Mouse (Mus musculus): ENCODE data around the gene Pip5kl1. TPM values are rescaled to one million over a fixed set of nuclear protein-coding genes. Genes with fewer than 3 reads are reported as not detected.

The Pip5kl1 gene
- polyA plus RNA-seq, 2 experiments = 0.11 TPM; not detected in 1

- Histone ChIP-seq H3K36me3 (replicated peaks; ENCODE audit: control insufficient read depth, insufficient read depth, low read depth) (no peaks in the 10 kb centered on the region), H3K27ac (no peak overlapping the region), H3K4me2 (ENCODE audit: low read depth) (no peak overlapping the region), H3K4me1 (replicated peaks; ENCODE audit: control insufficient read depth in 2 of 2, insufficient read depth in 2 of 2, low read length in 1 of 2) (peaks cover 0 to 10% of the 10 kb centered on the region in 2 experiments; a peak in 2 of 4 replicates), H3K27me3 (ENCODE audit: control insufficient read depth, insufficient read depth, low read length) (no peaks in the 10 kb centered on the region), H3K9ac (replicated peaks) (no peak overlapping the region), H3K4me3 (ENCODE audit: insufficient read depth in 1 of 2, low read depth in 2 of 2, low read length in 2 of 2) (no peak overlapping the region), H3K9me3 (ENCODE audit: control insufficient read depth, low read length) (no peaks in the 10 kb centered on the region)
- DNase-seq (ENCODE audit: low read depth in 3 of 3, low spot score in 3 of 3) = no peak
- ATAC-seq (ENCODE audit: insufficient read depth) = no peak
- 60% methylated on average over 5 of the region's 5 CpGs for WGBS (ENCODE audit: insufficient replicate concordance)
- TF ChIP-seq CTCF (IDR thresholded peaks at IDR 0.05; ENCODE audit: low read depth) = no peak
- TF ChIP-seq EP300 (IDR thresholded peaks at IDR 0.05; ENCODE audit: low read depth) = no peak
Measured at GRCm38 (mm10) chr2:32628729-32629128, 54.1 kb downstream of the Pip5kl1 start.

GRCm38 (mm10) chr2:32629276-32629976 lies 54.8 kb downstream of the Pip5kl1 start:
- Histone ChIP-seq H3K4me3 (ENCODE audit: insufficient read depth in 1 of 2, low read depth in 2 of 2, low read length in 2 of 2) (no peak overlapping the region), H3K27ac (no peak overlapping the region), H3K9ac (replicated peaks) (no peak overlapping the region), H3K4me1 (replicated peaks; ENCODE audit: control insufficient read depth in 2 of 2, insufficient read depth in 2 of 2, low read length in 1 of 2) (peaks cover 0 to 8% of the 10 kb centered on the region in 2 experiments; a peak in 2 of 4 replicates), H3K9me3 (ENCODE audit: control insufficient read depth, low read length) (no peaks in the 10 kb centered on the region), H3K4me2 (ENCODE audit: low read depth) (no peak overlapping the region), H3K36me3 (replicated peaks; ENCODE audit: control insufficient read depth, insufficient read depth, low read depth) (no peaks in the 10 kb centered on the region), H3K27me3 (ENCODE audit: control insufficient read depth, insufficient read depth, low read length) (no peaks in the 10 kb centered on the region)
- TF ChIP-seq EP300 (IDR thresholded peaks at IDR 0.05; ENCODE audit: low read depth) (no peak), CTCF (IDR thresholded peaks at IDR 0.05; ENCODE audit: low read depth) (no peak)
- no peak for ATAC-seq (ENCODE audit: insufficient read depth)
- no peak for DNase-seq (ENCODE audit: low read depth in 3 of 3, low spot score in 3 of 3)
- WGBS (ENCODE audit: insufficient replicate concordance) = 61% methylated on average over 9 of the region's 9 CpGs

GRCm38 (mm10) chr2:32630036-32630435 lies 55.4 kb downstream of the Pip5kl1 start:
- Histone ChIP-seq H3K27me3 (ENCODE audit: control insufficient read depth, insufficient read depth, low read length) (no peaks in the 10 kb centered on the region), H3K27ac (no peak overlapping the region), H3K9ac (replicated peaks) (no peak overlapping the region), H3K4me2 (ENCODE audit: low read depth) (no peak overlapping the region), H3K9me3 (ENCODE audit: control insufficient read depth, low read length) (no peaks in the 10 kb centered on the region), H3K4me3 (ENCODE audit: insufficient read depth in 1 of 2, low read depth in 2 of 2, low read length in 2 of 2) (no peak overlapping the region), H3K4me1 (replicated peaks; ENCODE audit: control insufficient read depth in 2 of 2, insufficient read depth in 2 of 2, low read length in 1 of 2) (peaks cover 0 to 6% of the 10 kb centered on the region in 2 experiments; a peak in 2 of 4 replicates), H3K36me3 (replicated peaks; ENCODE audit: control insufficient read depth, insufficient read depth, low read depth) (no peaks in the 10 kb centered on the region)
- ATAC-seq (ENCODE audit: insufficient read depth) (no peak), DNase-seq (ENCODE audit: low read depth in 3 of 3, low spot score in 3 of 3) (no peak)
- TF ChIP-seq CTCF (IDR thresholded peaks at IDR 0.05; ENCODE audit: low read depth) (no peak), EP300 (IDR thresholded peaks at IDR 0.05; ENCODE audit: low read depth) (no peak)
- WGBS (ENCODE audit: insufficient replicate concordance) = 73% methylated on average over 9 of the region's 9 CpGs

DNA sequence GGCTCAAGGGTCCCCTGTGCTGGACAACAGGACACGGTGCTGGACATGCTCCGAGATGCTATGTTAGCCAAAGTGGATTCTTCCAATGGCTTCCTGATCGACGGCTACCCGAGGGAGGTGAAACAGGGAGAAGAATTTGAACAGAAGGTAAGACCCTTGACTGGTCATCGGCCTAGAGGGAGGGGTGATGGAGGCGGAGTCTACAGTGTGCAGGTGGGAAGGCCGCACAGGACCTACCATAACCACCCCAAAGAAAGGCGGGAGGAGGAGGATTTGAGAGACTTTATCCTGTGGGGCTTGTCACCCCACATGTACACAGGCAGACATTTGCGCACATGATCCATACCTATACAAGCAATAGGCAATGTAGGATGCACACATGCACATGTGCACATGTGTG lies 56.4 kb downstream of the Pip5kl1 start:
- Histone ChIP-seq H3K27ac (no peak overlapping the region), H3K4me1 (replicated peaks; ENCODE audit: control insufficient read depth in 2 of 2, insufficient read depth in 2 of 2, low read length in 1 of 2) (no peaks in the 10 kb centered on the region), H3K36me3 (replicated peaks; ENCODE audit: control insufficient read depth, insufficient read depth, low read depth) (no peaks in the 10 kb centered on the region), H3K9ac (replicated peaks) (no peak overlapping the region), H3K27me3 (ENCODE audit: control insufficient read depth, insufficient read depth, low read length) (no peaks in the 10 kb centered on the region), H3K4me2 (ENCODE audit: low read depth) (no peak overlapping the region), H3K9me3 (ENCODE audit: control insufficient read depth, low read length) (no peaks in the 10 kb centered on the region), H3K4me3 (ENCODE audit: insufficient read depth in 1 of 2, low read depth in 2 of 2, low read length in 2 of 2) (no peak overlapping the region)
- 75% methylated on average over 10 of the region's 10 CpGs for WGBS (ENCODE audit: insufficient replicate concordance)
- TF ChIP-seq CTCF (IDR thresholded peaks at IDR 0.05; ENCODE audit: low read depth) (no peak), EP300 (IDR thresholded peaks at IDR 0.05; ENCODE audit: low read depth) (no peak)
- DNase-seq (ENCODE audit: low read depth in 3 of 3, low spot score in 3 of 3) (no peak), ATAC-seq (ENCODE audit: insufficient read depth) (no peak)

DNA sequence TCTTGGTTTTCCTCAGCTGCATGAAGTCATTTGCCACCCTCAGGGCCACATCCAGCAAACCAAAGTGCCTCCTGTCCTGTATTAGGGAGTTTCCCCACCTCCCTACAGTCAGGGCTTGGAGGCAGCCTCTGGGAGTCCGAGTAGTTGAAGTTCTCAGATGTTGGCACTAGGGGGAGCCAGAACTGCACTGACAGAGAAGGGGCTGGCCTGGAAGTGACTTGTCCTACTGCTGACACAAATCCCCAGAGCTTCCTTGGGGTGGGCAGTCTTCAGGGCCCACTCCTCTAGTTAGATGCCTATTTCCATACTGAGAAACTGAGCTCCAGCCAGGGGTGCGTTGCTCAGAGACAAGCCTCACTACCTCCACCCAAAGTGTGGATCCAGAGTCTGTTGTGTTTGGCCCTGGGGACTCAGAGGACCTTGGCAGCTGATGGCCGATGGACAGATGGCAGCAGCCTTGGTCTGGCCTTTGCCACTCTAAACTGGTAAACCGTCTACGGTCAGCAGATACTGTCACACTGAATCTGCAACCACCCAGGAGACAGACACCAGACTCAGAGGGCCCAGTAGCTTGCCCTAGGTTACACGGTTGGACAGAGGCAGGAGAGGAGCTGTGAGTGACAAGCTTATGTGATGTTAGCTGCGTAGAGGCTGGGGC lies 57.3 kb downstream of the Pip5kl1 start:
- DNase-seq (ENCODE audit: low read depth in 3 of 3, low spot score in 3 of 3) (peak in 2 of 3 experiments; percentile 57 to 68), ATAC-seq (ENCODE audit: insufficient read depth) (peak; percentile 57; the same call in 1 of the 2 replicates)
- 35% methylated on average over 7 of the region's 7 CpGs for WGBS (ENCODE audit: insufficient replicate concordance)

More for the DNA sequence above, 57.3 kb downstream of the Pip5kl1 start:
- no peak overlapping the region for H3K4me3 ChIP-seq (ENCODE audit: insufficient read depth in 1 of 2, low read depth in 2 of 2, low read length in 2 of 2)
- H3K9ac ChIP-seq (replicated peaks) = no peak overlapping the region
- no peaks in the 10 kb centered on the region for H3K36me3 ChIP-seq (replicated peaks; ENCODE audit: control insufficient read depth, insufficient read depth, low read depth)
- no peak overlapping the region for H3K4me2 ChIP-seq (ENCODE audit: low read depth)
- no peaks in the 10 kb centered on the region for H3K27me3 ChIP-seq (ENCODE audit: control insufficient read depth, insufficient read depth, low read length)
- H3K4me1 ChIP-seq (replicated peaks; ENCODE audit: control insufficient read depth in 2 of 2, insufficient read depth in 2 of 2, low read length in 1 of 2) = no peaks in the 10 kb centered on the region
- TF ChIP-seq CTCF (IDR thresholded peaks at IDR 0.05; ENCODE audit: low read depth) (peak; percentile 96), EP300 (IDR thresholded peaks at IDR 0.05; ENCODE audit: low read depth) (no peak)
- no peaks in the 10 kb centered on the region for H3K9me3 ChIP-seq (ENCODE audit: control insufficient read depth, low read length)
- no peak overlapping the region for H3K27ac ChIP-seq

Other genes starting within 250 kb of the Pip5kl1 start
- 40.3 and 43.3 TPM in 2 replicates for gene Ciz1, start 222.5 kb upstream of the Pip5kl1 start, polyA plus RNA-seq (2012; rRNA removed)
- 13.1 and 13.9 TPM in 2 replicates for gene Ciz1, start 222.5 kb upstream of the Pip5kl1 start, polyA plus RNA-seq (2014; fragmentation: Nextera tagmentation; extraction: Ambion mirVana)
- gene Dnm1, start 221.5 kb upstream of the Pip5kl1 start, polyA plus RNA-seq (2012; rRNA removed) = 2.9 and 4.0 TPM in 2 replicates
- 0.43 and 0.56 TPM in 2 replicates for gene Dnm1, start 221.5 kb upstream of the Pip5kl1 start, polyA plus RNA-seq (2014; fragmentation: Nextera tagmentation; extraction: Ambion mirVana)
- gene 1110008P14Rik, start 192.9 kb upstream of the Pip5kl1 start, polyA plus RNA-seq (2012; rRNA removed) = 32.6 and 39.6 TPM in 2 replicates
- gene 1110008P14Rik, start 192.9 kb upstream of the Pip5kl1 start, polyA plus RNA-seq (2014; fragmentation: Nextera tagmentation; extraction: Ambion mirVana) = 38.7 and 40.8 TPM in 2 replicates
- gene Lcn2, start 186.5 kb upstream of the Pip5kl1 start, polyA plus RNA-seq (2012; rRNA removed) = 29.8 and 30.2 TPM in 2 replicates
- 41.1 and 65.1 TPM in 2 replicates for gene Lcn2, start 186.5 kb upstream of the Pip5kl1 start, polyA plus RNA-seq (2014; fragmentation: Nextera tagmentation; extraction: Ambion mirVana)
- gene Ptges2, start 178.9 kb upstream of the Pip5kl1 start, polyA plus RNA-seq (2012; rRNA removed) = 7.9 and 11.6 TPM in 2 replicates
- gene Ptges2, start 178.9 kb upstream of the Pip5kl1 start, polyA plus RNA-seq (2014; fragmentation: Nextera tagmentation; extraction: Ambion mirVana) = 11.4 and 14.0 TPM in 2 replicates
- 1.3 and 1.4 TPM in 2 replicates for gene Naif1, start 124.3 kb upstream of the Pip5kl1 start, polyA plus RNA-seq (2012; rRNA removed)
- 1.6 and 2.0 TPM in 2 replicates for gene Naif1, start 124.3 kb upstream of the Pip5kl1 start, polyA plus RNA-seq (2014; fragmentation: Nextera tagmentation; extraction: Ambion mirVana)
- 5.4 and 6.0 TPM in 2 replicates for gene Slc25a25, start 123.4 kb upstream of the Pip5kl1 start, polyA plus RNA-seq (2012; rRNA removed)
- gene Slc25a25, start 123.4 kb upstream of the Pip5kl1 start, polyA plus RNA-seq (2014; fragmentation: Nextera tagmentation; extraction: Ambion mirVana) = 5.5 and 7.0 TPM in 2 replicates
- 0.88 and 1.0 TPM in 2 replicates for gene Fam102a, start 39.5 kb upstream of the Pip5kl1 start, polyA plus RNA-seq (2012; rRNA removed)
- 0.91 and 1.1 TPM in 2 replicates for gene Fam102a, start 39.5 kb upstream of the Pip5kl1 start, polyA plus RNA-seq (2014; fragmentation: Nextera tagmentation; extraction: Ambion mirVana)
- gene Dpm2, start 3.9 kb upstream of the Pip5kl1 start, polyA plus RNA-seq (2012; rRNA removed) = 53.5 and 61.6 TPM in 2 replicates
- gene Dpm2, start 3.9 kb upstream of the Pip5kl1 start, polyA plus RNA-seq (2014; fragmentation: Nextera tagmentation; extraction: Ambion mirVana) = 53.6 and 54.6 TPM in 2 replicates
- gene 9430097D07Rik, start 887 bp downstream of the Pip5kl1 start, polyA plus RNA-seq (2012; rRNA removed) = not detected in 2 replicates
- 0.06 TPM in 1 of 2 replicates, not detected in the other for gene 9430097D07Rik, start 887 bp downstream of the Pip5kl1 start, polyA plus RNA-seq (2014; fragmentation: Nextera tagmentation; extraction: Ambion mirVana)
- 5.4 and 5.6 TPM in 2 replicates for gene St6galnac4, start 12.3 kb downstream of the Pip5kl1 start, polyA plus RNA-seq (2012; rRNA removed)
- 6.2 and 6.8 TPM in 2 replicates for gene St6galnac4, start 12.3 kb downstream of the Pip5kl1 start, polyA plus RNA-seq (2014; fragmentation: Nextera tagmentation; extraction: Ambion mirVana)
- gene St6galnac6, start 24.9 kb downstream of the Pip5kl1 start, polyA plus RNA-seq (2012; rRNA removed) = 9.9 and 14.3 TPM in 2 replicates
- gene St6galnac6, start 24.9 kb downstream of the Pip5kl1 start, polyA plus RNA-seq (2014; fragmentation: Nextera tagmentation; extraction: Ambion mirVana) = 3.2 and 4.4 TPM in 2 replicates
- gene Ak1, start 47.0 kb downstream of the Pip5kl1 start, polyA plus RNA-seq (2012; rRNA removed) = 0.34 and 0.37 TPM in 2 replicates
- 0.44 and 0.59 TPM in 2 replicates for gene Ak1, start 47.0 kb downstream of the Pip5kl1 start, polyA plus RNA-seq (2014; fragmentation: Nextera tagmentation; extraction: Ambion mirVana)
- gene Eng, start 71.8 kb downstream of the Pip5kl1 start, polyA plus RNA-seq (2012; rRNA removed) = 15.4 and 17.6 TPM in 2 replicates
- gene Eng, start 71.8 kb downstream of the Pip5kl1 start, polyA plus RNA-seq (2014; fragmentation: Nextera tagmentation; extraction: Ambion mirVana) = 13.9 and 16.5 TPM in 2 replicates
- gene Fpgs, start 129.3 kb downstream of the Pip5kl1 start, polyA plus RNA-seq (2012; rRNA removed) = 45.3 and 51.0 TPM in 2 replicates
- 21.6 and 25.7 TPM in 2 replicates for gene Fpgs, start 129.3 kb downstream of the Pip5kl1 start, polyA plus RNA-seq (2014; fragmentation: Nextera tagmentation; extraction: Ambion mirVana)
- 53.9 and 60.7 TPM in 2 replicates for gene Cdk9, start 138.3 kb downstream of the Pip5kl1 start, polyA plus RNA-seq (2012; rRNA removed)
- 36.5 and 42.0 TPM in 2 replicates for gene Cdk9, start 138.3 kb downstream of the Pip5kl1 start, polyA plus RNA-seq (2014; fragmentation: Nextera tagmentation; extraction: Ambion mirVana)
- gene Sh2d3c, start 146.3 kb downstream of the Pip5kl1 start, polyA plus RNA-seq (2012; rRNA removed) = 4.7 and 5.8 TPM in 2 replicates
- gene Sh2d3c, start 146.3 kb downstream of the Pip5kl1 start, polyA plus RNA-seq (2014; fragmentation: Nextera tagmentation; extraction: Ambion mirVana) = 3.5 and 5.1 TPM in 2 replicates
- gene 6330409D20Rik, start 166.2 kb downstream of the Pip5kl1 start, polyA plus RNA-seq (2012; rRNA removed) = 0.07 TPM in 1 of 2 replicates, not detected in the other
- not detected in 2 replicates for gene 6330409D20Rik, start 166.2 kb downstream of the Pip5kl1 start, polyA plus RNA-seq (2014; fragmentation: Nextera tagmentation; extraction: Ambion mirVana)
- gene Tor2a, start 182.4 kb downstream of the Pip5kl1 start, polyA plus RNA-seq (2012; rRNA removed) = 21.2 and 30.7 TPM in 2 replicates
- 25.2 and 28.1 TPM in 2 replicates for gene Tor2a, start 182.4 kb downstream of the Pip5kl1 start, polyA plus RNA-seq (2014; fragmentation: Nextera tagmentation; extraction: Ambion mirVana)
- 0.18 and 0.22 TPM in 2 replicates for gene Ttc16, start 200.8 kb downstream of the Pip5kl1 start, polyA plus RNA-seq (2012; rRNA removed)
- 0.09 and 0.10 TPM in 2 replicates for gene Ttc16, start 200.8 kb downstream of the Pip5kl1 start, polyA plus RNA-seq (2014; fragmentation: Nextera tagmentation; extraction: Ambion mirVana)
- 1.3 and 1.7 TPM in 2 replicates for gene Ptrh1, start 201.0 kb downstream of the Pip5kl1 start, polyA plus RNA-seq (2012; rRNA removed)
- gene Ptrh1, start 201.0 kb downstream of the Pip5kl1 start, polyA plus RNA-seq (2014; fragmentation: Nextera tagmentation; extraction: Ambion mirVana) = 1.9 and 2.2 TPM in 2 replicates
- gene Cfap157, start 209.6 kb downstream of the Pip5kl1 start, polyA plus RNA-seq (2012; rRNA removed) = not detected in 2 replicates
- gene Cfap157, start 209.6 kb downstream of the Pip5kl1 start, polyA plus RNA-seq (2014; fragmentation: Nextera tagmentation; extraction: Ambion mirVana) = not detected in 2 replicates